Mouse (Mus musculus): ENCODE measurements around the gene Lmf1.

Lmf1 gene

DNA sequence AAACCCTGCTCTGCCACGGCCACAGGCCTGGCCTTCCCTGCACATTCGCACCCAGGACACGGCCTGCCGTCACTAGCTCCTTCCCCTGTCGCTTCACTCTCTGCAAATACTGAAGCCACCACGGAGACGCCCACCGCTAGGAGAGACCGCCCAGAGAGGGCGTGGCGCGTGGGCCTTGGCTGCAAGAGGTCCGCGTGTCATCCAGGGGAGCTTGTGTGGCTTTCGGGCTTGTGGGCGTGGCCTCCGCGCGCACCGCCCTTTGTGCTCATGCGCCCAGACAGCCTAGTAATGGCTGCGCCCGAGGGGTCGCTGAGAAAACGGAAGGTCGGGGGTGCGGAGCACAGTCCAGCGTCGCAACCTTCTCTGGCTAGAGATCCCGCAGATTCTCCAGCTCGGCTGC lies at the start of gene Lmf1:
Gene Lmf1, plus strand, starts transcription at position 166 of the 400 bp plus-strand sequence.
- DNase-seq: peak; percentile 97

DNA sequence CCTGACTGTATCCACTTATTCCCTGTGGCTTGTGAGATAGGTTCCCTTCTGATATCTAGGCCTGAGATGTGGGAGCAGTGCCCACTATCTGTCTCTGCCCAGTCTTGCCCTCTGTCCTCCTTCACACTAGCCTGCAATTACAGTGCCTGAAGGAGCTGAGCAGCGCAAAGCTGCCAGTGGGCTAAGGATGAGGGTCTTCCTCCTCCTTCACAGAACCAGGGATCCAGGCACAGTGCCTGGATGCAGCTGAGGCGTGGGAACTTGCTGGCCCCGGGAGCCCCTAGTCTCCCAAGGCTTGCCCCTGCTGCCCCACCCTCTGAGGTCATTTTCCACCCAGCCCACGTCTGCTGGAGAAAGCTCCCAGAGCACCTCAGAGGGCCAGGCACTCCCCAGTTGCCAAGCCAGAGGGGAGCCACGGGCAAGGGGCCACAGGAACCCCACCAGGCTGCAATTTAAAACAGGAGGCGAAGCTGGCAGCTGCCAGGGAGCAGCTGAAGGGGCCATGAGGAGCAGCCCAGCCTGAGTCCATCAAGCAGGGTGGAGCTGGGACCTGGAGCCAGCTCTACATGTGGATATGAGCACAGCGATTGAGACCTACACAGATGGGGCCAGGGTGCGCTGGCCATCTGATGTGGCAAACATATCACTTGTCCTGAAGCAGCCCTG lies 48.4 kb upstream of the Lmf1 start:
- no peak for DNase-seq

- peak; percentile 10 for DNase-seq
These were observed 39.7 kb upstream of the Lmf1 start for GRCm38 (mm10) chr17:25538945-25539875.

- DNase-seq: no peak
These were observed 38.2 kb upstream of the Lmf1 start for GRCm38 (mm10) chr17:25540731-25541130.

DNA sequence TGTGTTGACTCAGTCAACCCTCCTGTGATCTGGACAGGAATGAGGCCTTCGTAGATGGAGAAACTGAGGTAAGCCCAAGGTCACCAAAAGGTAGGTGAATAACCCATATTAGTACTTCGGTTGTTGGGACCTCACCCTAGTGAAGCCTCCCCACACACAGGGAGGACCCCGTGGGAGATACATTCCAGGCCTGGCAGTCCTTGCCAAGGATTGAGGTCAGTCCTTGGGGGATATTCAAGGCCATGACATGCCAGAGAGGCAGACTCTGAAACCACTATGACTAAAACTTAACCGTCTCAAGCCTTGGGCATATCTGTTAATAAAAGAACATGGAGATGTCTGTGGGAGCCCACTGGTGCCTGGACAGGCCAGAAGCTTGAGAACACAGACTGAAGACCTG lies 37.1 kb upstream of the Lmf1 start:
- DNase-seq: no peak

- no peak for DNase-seq
These were observed 31.9 kb upstream of the Lmf1 start for GRCm38 (mm10) chr17:25547026-25547425.

DNA sequence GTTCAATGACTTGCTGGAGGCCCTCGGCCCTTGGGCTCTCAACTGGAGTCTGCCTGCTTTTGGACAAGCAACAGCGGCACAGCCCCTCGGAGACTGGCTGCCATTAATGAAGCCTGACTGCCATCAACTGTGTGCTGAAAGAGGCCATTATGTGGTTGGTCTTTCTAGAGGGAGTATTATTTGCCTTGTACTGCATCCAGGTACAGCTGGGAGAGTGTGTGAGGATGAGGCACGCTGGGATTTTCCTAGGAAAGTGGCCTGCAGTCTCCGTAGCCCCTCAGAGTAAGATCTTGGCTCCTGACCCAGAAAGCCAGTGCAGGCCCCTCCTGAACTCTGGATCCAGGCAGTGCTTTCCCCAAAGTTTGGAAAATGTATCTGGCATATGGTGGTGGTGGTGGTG lies 28.9 kb upstream of the Lmf1 start:
- no peak for DNase-seq

GRCm38 (mm10) chr17:25551313-25551712 lies 27.6 kb upstream of the Lmf1 start:
- DNase-seq: no peak

DNA sequence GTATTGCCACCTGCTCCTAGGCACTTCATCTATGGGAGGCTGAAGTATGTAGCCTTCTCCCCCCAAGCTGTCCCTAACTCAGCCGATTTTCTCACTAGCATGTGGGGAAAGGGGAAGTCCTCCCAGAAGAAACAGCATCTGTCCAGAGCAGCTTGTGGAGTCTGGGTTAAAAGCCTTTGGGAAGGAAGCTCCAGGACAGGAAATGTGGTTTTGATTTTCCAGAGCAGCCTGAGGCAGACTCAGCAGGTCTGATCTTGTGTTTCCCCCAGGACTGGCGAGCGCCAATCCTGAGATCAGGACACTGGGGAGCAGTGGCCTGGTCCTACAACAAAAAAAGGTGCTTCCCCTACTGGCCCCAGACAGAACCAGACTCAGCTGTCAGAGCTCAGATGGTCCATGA lies 23.7 kb upstream of the Lmf1 start:
- DNase-seq: no peak

DNA sequence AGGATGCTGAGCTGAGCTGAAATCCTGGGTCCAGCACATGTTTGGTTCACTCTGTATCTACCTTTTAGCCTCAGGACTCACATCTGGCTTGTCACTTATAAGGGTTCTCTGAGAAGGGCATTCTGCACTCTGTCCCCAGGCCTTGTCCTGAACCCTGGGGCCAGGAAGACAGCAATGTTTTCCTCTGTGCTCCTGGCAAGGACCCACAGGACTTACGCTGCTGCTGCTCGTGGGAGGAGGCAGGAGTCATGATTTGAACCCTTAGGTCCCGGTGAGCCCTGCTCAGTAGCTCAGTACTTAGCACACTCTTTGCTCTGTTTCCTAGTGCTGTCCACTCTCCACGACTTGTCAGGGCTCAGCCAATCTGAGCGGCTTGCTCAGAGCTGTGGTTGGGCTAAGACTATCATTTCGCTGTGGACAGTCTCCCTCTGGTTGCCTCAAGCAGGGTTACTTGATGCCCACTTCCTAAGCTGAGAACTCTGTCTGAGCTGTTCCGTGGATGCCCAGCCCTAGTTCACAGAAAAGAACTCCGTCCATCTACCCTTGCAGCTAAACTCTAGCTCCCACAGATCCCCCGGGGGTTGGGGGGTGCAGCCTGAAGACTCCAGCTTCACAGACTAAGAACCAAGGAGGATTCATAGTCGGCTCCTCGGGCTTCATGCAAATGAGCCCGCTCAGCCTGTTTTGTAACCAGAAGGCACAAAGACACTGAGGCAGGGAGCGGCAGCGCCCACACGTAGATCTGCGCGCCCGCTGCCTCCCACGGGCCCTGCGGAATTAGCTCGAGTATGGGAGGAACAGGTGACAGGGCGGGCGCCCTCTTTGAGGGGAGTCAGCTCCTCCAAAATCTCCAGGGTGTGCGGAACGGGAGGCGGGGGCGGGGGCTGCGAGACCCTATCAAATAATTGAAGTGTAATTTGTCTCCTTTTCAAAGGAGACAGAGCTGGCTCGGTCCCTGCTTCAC lies 22.9 kb upstream of the Lmf1 start:
- DNase-seq: no peak

- no peak for DNase-seq
These were observed 22.1 kb upstream of the Lmf1 start for GRCm38 (mm10) chr17:25556630-25557354.

DNA sequence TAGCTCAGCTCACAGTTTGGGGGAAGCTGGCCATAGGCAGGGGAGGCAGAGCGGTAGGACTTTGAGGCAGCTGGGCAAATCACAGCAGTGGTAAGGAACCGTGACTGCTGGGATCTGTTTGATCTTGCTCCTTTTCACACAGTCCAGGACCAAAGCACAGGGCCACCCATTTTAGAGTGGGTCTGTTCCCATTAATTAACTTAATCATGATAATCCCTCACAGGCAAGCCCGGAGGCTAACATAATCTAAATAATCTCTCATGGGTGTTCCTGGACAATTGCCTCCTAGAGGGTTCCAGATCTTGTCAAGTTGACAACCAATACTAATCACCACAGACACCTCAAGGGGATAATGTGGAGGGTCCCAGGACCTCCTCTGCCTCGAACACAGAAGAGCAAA lies 19.3 kb upstream of the Lmf1 start:
- DNase-seq: no peak

- DNase-seq: no peak
These were observed 18.2 kb upstream of the Lmf1 start for GRCm38 (mm10) chr17:25560554-25561222.

DNA sequence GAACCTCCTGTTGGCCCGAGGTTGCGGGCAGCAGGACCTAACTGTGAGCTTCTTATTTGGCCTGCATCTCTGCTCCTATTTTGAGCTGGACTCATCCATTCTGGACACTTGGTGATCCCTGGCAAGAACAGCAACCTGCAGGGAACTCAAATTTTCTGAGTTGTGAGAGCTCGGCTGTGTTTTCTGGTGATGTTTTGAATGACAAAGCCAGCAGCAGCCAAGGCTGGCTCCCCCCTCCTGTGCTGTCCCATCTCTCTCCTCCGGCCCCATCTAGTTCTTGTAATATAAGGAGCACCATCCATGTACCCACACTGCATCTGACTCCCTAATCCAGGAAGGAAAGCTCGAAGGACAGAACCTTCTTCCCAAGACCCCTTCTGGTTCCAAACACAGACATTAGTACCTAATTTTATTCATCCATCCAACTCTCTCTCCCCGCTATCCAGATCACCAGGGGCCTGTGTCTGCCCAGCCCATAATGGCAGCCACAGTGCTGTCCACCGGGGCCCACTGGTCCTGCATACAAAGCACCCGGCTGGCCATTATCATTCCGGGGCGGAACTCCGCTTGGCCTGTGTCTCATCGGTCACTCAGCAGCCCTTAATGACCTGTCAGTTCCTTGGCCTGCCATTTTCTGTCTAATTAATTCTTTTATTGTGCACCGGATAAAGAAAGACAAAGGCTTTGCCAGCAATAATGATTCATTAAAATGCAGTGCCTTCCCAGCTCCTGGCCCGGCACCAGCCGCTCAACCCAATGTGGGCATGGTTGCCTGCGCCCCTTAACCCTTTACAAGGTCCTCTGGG lies 17.5 kb upstream of the Lmf1 start:
- DNase-seq: no peak

DNA sequence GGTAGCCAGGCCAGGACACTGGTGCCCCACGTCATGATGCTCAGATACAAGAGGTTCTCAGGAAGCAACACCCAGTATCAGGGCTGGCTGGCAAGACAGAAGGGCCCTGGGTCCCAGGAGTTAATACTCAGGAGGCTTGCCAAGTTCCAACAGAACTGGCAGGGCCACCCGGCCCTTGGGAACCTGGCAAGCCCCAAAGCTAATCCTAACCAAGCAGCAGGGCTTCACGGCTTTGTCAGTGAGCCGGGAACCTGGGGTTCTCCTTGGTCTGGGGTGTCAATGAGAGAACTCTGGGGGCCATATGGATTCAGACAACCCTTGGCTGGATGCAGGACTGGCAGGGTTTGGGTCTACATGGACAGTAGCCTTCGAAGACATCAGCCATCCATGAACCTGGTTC lies 14.4 kb upstream of the Lmf1 start:
- no peak for DNase-seq

- no peak for DNase-seq
These were observed 13.6 kb upstream of the Lmf1 start for GRCm38 (mm10) chr17:25565244-25565643.

GRCm38 (mm10) chr17:25565860-25566600 lies 12.9 kb upstream of the Lmf1 start:
- no peak for DNase-seq

DNA sequence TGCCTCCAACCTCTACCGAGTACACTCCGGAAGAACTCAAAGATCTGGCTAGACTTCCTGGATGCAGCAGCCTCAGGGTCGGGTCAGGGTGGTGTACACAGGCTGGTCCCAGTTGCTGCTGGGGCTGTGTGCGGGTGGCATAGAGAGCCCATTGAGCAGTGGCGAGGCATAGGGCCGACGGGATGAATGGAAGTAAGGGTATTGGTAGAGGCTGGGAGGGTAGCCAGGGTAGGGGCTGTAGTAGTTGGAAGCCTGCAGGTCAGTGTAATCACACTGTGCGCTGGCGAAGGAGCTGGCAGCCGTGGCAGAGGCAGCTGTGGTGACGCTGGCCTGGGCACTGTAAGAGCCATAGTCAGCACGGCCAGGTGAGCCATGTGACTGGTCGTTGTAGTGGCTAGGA lies 11.6 kb upstream of the Lmf1 start:
- no peak for DNase-seq

GRCm38 (mm10) chr17:25567745-25568144 lies 11.1 kb upstream of the Lmf1 start:
- peak; percentile 70 for DNase-seq

DNA sequence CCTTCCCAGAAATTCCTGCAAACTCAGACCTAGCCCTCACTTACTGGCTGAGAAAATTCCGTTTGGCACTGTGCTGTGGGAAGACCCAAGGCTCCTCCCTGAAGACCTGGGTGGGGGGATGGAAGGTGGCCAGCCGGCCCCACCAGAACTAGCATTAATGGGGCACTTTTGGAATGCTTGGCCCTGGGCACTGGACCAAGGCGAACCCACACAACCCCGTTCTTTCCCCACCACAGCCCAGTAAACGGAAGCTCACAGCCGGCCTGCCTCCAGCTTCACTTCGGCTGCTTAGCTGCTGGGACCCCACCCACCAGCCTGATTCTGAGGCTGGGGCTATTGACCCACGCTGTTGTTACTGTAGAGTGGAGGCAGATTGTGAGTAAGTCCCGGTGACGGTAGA lies 10.7 kb upstream of the Lmf1 start:
- no peak for DNase-seq

All from kidney, adult 18-20 months (tissue).